Mouse (Mus musculus) heart, adult 2 months (tissue): ENCODE measurements around the gene Nox3. TPM values are rescaled to one million over a fixed set of nuclear protein-coding genes. Genes with fewer than 3 reads are reported as not detected.

ENCODE experiments used
- DNase-seq, 2 experiments: peaks; one replicate each; pipeline ENCODE4 v3.0.0; 2021
- H3K27ac ChIP-seq: fragments of 200-600 bp; 2 replicates; pipeline ENCODE4 v1.8.1; 2022
- H3K27me3 ChIP-seq: fragments of 200-500 bp; 2 replicates; pipeline ENCODE4 v1.6.1; 2012; ENCODE audit warnings: mild to moderate bottlenecking, low read length, inconsistent platforms, mixed read lengths; ENCODE audit not compliant: control insufficient read depth, insufficient read depth
- H3K36me3 ChIP-seq: fragments of 200-500 bp; 2 replicates; pipeline ENCODE4 v1.6.1; 2012; ENCODE audit warnings: low read length, inconsistent platforms; ENCODE audit not compliant: control insufficient read depth, insufficient read depth
- H3K4me1 ChIP-seq: fragments of 200-500 bp; 2 replicates; pipeline ENCODE4 v1.6.1; 2011; ENCODE audit warnings: low read length; ENCODE audit not compliant: control insufficient read depth, insufficient read depth
- H3K4me3 ChIP-seq: fragments of 200-600 bp; 2 replicates; pipeline ENCODE4 v1.8.1; 2022
- H3K79me2 ChIP-seq: fragments of 200-500 bp; replicated peaks from 2 replicates; pipeline ENCODE4 v1.6.1; 2012; ENCODE audit warnings: mild to moderate bottlenecking, inconsistent platforms, low read length, moderate library complexity, mixed read lengths; ENCODE audit not compliant: control insufficient read depth, insufficient read depth
- H3K9ac ChIP-seq: fragments of 200-500 bp; 2 replicates; pipeline ENCODE4 v1.6.1; 2012; ENCODE audit warnings: low read depth, mild to moderate bottlenecking, control low read depth, inconsistent platforms, low read length, mixed read lengths
- CTCF ChIP-seq: fragments of 200-600 bp; IDR thresholded peaks from 2 replicates; pipeline ENCODE4 v1.8.1; 2022; ENCODE audit warnings: antibody characterized with exemption, mild to moderate bottlenecking, moderate library complexity
- EP300 ChIP-seq: fragments of 200-500 bp; IDR thresholded peaks from 2 replicates; pipeline ENCODE4 v1.6.1; 2011; ENCODE audit warnings: low read depth, low read length, control low read depth; ENCODE audit not compliant: insufficient read depth
- POLR2A ChIP-seq: fragments of 200-500 bp; IDR thresholded peaks from 2 replicates; pipeline ENCODE4 v1.6.1; 2011; ENCODE audit warnings: mild to moderate bottlenecking, low read depth, low read length, control low read depth; ENCODE audit not compliant: insufficient read depth
- WGBS: fragments of 180-500 bp; shearing (Covaris S2); methylation state at CpG from one replicate; pipeline ENCODE4 v1.1.7; 2018; 5-methylcytosine and 5-hydroxymethylcytosine counted together
- intact Hi-C: fragments of 180-260 bp; cut with DNase I; formaldehyde crosslinking; loops from one replicate; pipeline ENCODE4 v1.15.1; 2025
- polyA plus RNA-seq: library from polyadenylated mRNA; depleted of rRNA; stranded (reverse); fragments of >200 nt; gene quantifications from 2 replicates; pipeline ENCODE4 v1.2.3, GENCODE M21; 2012
- total RNA-seq, 2 experiments: library from RNA; stranded (reverse); gene quantifications; 2 replicates each; pipeline ENCODE4 v1.2.3; 2021

The Nox3 gene
- total and polyA plus RNA-seq, 3 experiments = not detected

DNA sequence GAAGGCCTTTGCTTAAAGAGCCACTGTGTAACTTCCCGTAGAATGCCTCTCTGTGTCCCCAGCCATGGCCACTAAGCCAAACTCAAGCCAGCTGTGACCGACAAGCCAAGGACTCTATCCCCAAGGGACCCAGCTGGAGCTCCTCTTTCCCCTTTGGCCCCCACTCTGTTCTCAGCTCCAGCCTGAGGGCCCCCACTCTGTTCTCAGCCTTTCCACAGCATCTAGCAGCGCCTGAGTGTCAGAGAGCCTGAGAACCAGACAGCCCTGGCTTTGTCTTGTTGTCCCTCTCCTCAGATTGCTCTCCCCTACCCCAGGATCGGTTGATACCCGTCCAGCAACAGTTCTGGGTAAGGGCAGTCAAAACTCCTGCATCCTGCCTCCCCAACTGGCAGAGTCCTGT is 36.6 kb downstream of the Nox3 start:
- Histone ChIP-seq H3K27me3 (no peaks in the 10 kb centered on the region), H3K27ac (no peak overlapping the region), H3K4me1 (no peaks in the 10 kb centered on the region), H3K9ac (no peak overlapping the region), H3K4me3 (no peak overlapping the region), H3K79me2 (no peaks in the 10 kb centered on the region), H3K36me3 (no peaks in the 10 kb centered on the region)
- TF ChIP-seq EP300 (no peak), POLR2A (no peak), CTCF (no peak)
- intact Hi-C loops = no loop called here
- peak in 1 of 2 experiments; percentile 10 for DNase-seq
- 73% methylated on average over 5 of the region's 5 CpGs for WGBS

DNA sequence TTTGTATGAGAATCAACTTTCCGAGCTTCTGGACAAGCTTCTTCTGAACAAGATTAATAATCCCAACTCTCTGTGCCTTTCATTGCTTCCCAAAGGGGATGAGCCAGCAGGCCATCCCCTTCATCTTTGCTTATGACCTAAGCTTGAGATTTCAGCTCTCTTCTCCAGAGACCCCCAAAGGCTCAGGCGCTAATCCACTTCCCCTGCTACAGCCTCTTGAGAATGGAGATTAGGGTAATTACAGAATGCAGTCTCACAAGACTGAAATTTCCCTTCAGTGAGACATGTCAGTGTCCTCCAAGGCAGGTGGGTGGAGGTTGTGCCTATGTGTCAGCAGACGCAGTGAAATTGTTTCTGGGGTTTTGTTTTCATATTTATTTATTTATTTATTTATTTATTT is 45.7 kb downstream of the Nox3 start:
- no peaks in the 10 kb centered on the region for H3K79me2 ChIP-seq
- no peak for TF ChIP-seq POLR2A
- no peak for DNase-seq
- WGBS = 36% methylated on average over 3 of the region's 3 CpGs
- H3K4me3 ChIP-seq = no peak overlapping the region
- H3K36me3 ChIP-seq = no peaks in the 10 kb centered on the region
- no peak overlapping the region for H3K9ac ChIP-seq
- H3K27ac ChIP-seq = no peak overlapping the region
- no peaks in the 10 kb centered on the region for H3K27me3 ChIP-seq
- intact Hi-C loops = no loop called here
- no peaks in the 10 kb centered on the region for H3K4me1 ChIP-seq

DNA sequence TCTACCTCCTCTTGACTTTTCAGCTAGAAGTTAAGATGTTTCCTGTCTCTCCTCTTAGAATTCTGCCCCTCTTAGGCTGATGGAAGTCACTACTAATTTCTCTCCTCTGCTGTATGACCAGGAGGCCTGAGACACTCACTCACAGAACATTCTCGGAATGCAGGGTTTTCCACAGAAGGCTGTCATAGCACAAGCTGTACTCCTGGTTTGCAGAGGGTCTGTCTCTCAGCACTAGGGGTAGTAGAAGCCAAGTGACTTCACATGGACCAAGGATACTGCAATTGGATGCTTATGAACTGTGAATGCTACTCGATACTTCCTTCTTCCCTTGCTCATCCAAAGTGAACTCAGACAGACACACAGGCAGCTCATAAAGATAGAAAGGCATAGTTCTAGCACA is 52.5 kb downstream of the Nox3 start:
- Histone ChIP-seq H3K27me3 (no peaks in the 10 kb centered on the region), H3K4me1 (no peaks in the 10 kb centered on the region), H3K79me2 (no peaks in the 10 kb centered on the region), H3K4me3 (no peak overlapping the region), H3K9ac (no peak overlapping the region), H3K27ac (no peak overlapping the region), H3K36me3 (no peaks in the 10 kb centered on the region)
- DNase-seq = no peak
- 77% methylated on average over 2 of the region's 2 CpGs for WGBS
- intact Hi-C loops = no loop called here
- TF ChIP-seq POLR2A = no peak
- TF ChIP-seq CTCF = no peak
- TF ChIP-seq EP300 = no peak

DNA sequence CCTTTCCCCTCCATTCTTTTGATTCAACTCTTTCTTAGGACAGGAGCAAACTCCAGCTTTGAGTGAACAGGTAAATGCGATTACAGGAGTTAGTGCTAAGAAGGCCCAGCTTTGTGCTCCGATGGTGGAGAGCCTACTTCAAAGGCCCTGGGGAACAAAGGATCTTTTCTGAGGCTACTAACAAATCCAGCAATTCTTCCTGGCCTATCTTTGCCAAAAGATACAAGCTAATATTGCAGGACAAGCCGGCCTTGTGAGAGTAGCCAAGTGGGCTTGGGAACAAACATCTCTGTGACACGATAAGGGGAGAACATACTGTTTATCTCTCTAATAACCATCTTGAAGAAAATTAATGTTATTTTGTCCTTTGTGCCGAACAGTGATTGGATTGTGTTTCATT is 54.6 kb downstream of the Nox3 start:
- H3K4me3 ChIP-seq = no peak overlapping the region
- H3K79me2 ChIP-seq = no peaks in the 10 kb centered on the region
- DNase-seq = no peak
- 56% methylated on average over 5 of the region's 5 CpGs for WGBS
- no peaks in the 10 kb centered on the region; the same call in 1 of the 2 replicates for H3K4me1 ChIP-seq
- TF ChIP-seq EP300 (no peak), POLR2A (no peak), CTCF (no peak)
- no peaks in the 10 kb centered on the region for H3K36me3 ChIP-seq
- H3K27ac ChIP-seq = no peak overlapping the region
- no peaks in the 10 kb centered on the region for H3K27me3 ChIP-seq
- intact Hi-C loops = no loop called here
- no peak overlapping the region for H3K9ac ChIP-seq

DNA sequence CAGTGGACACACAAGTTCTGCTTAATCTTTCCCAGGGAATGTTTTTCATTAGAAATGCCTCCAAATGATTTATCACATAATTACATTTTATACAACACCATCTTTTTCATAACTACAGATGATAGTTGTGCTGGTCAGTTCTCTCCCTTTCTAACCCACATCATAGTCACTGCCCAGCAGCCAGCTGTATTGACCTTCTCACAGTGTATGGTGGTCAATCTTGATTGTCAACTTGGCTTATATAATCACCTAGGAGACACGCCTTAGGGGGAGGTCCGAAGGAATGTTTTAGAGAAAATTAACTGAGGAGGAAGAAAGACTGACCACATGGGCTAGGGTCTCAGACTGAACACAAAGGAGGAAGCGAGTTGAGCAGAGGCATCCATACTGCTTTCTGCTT is 57.3 kb downstream of the Nox3 start:
- 68% methylated on average over 3 of the region's 3 CpGs for WGBS
- H3K4me3 ChIP-seq = no peak overlapping the region
- no peak for DNase-seq

DNA sequence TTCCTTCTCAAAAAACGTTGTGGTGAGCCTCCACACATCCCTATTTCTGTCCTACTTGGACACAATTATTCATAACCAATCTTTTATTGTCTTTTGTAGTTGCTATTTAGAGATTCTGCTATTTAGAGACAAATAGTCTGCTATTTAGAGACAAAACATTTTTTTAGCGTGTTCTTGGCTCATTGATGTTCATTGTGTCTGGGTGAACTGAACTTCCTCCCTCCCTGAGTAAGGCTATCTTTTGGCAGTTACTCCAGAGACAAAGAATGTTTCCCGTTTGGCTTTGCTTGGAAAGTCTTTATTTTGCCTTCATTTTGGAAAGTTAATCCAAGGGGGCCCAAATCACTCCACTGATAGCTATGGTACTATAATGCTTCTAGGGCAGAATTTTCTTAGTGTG is 63.6 kb downstream of the Nox3 start:
- no peak for TF ChIP-seq EP300
- no peak for TF ChIP-seq CTCF
- TF ChIP-seq POLR2A = no peak
- peak overlapping the region; percentile 65 for H3K27ac ChIP-seq
- H3K4me1 ChIP-seq = no peaks in the 10 kb centered on the region
- no peaks in the 10 kb centered on the region for H3K27me3 ChIP-seq
- DNase-seq = no peak
- H3K9ac ChIP-seq = no peak overlapping the region
- 16% methylated on average over 3 of the region's 3 CpGs for WGBS
- intact Hi-C loops = loop anchor here (2.0 kb wide), 1 partner anchor 56 kb away; no protein-coding TSS in a partner anchor
- H3K79me2 ChIP-seq = no peaks in the 10 kb centered on the region
- no peak overlapping the region for H3K4me3 ChIP-seq
- no peaks in the 10 kb centered on the region for H3K36me3 ChIP-seq

More for the DNA sequence above, 57.3 kb downstream of the Nox3 start:
- Histone ChIP-seq H3K4me1 (no peaks in the 10 kb centered on the region; the same call in 1 of the 2 replicates), H3K79me2 (no peaks in the 10 kb centered on the region), H3K9ac (no peak overlapping the region), H3K27me3 (no peaks in the 10 kb centered on the region), H3K27ac (no peak overlapping the region), H3K36me3 (no peaks in the 10 kb centered on the region)
- intact Hi-C loops = no loop called here
- no peak for TF ChIP-seq CTCF
- no peak for TF ChIP-seq POLR2A
- no peak for TF ChIP-seq EP300
